ENCODE assay signal across 10 mouse cellular contexts in the genomic region with DNA sequence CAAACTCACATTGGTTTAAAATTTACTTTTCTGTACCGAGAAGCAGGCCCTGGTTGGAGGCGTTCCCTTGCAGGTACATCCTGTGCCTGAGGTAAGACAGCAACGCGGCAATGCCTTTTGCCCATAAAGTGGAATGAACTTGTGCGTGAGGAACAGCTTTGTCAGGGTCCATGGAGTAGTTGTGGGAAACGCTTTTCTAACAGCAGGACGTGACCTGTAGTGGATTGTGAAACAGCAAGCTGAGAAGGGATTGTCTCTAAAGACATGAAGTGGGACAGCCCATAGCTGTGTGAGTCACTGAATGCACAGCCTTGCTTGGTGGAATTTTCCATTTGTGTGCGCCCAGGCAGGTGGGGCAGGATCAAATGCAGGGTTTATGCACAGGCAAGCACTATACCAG. TPM values are rescaled to one million over a fixed set of nuclear protein-coding genes. Genes with fewer than 3 reads are reported as not detected.
A peak's percentile ranks its signal among the peaks of the same experiment; 100 is the strongest.
DNase-seq lines count a peak whose midpoint lies in the region; ATAC-seq and TF ChIP-seq lines count a peak whose summit lies in the region.
"Had no signal": no experiment of that assay in that cellular context is flagged by ENCODE, and none has a peak within 500 bp of the region (broad histone marks: within the 10 kb centered on the region; RNA-seq: fewer than 3 reads in every experiment).

No protein-coding gene starts in this region.

- no peaks in the 10 kb centered on the region for H3K36me3 ChIP-seq in embryonic facial prominence, embryonic 12.5 days
- no peaks in the 10 kb centered on the region for H3K36me3 ChIP-seq in embryonic facial prominence, embryonic 10.5 days (replicated peaks)
- H3K36me3 ChIP-seq in liver, postnatal 0 days (replicated peaks; ENCODE audit: insufficient read depth, low read length) = no peaks in the 10 kb centered on the region
- H3K36me3 ChIP-seq: heart, embryonic 15.5 days had no signal

- WGBS in embryonic facial prominence, embryonic 12.5 days = 84% methylated on average over 8 of the region's 8 CpGs
- 86% methylated on average over 8 of the region's 8 CpGs for WGBS in embryonic facial prominence, embryonic 10.5 days
- 50% methylated on average over 8 of the region's 8 CpGs for WGBS in liver, postnatal 0 days (ENCODE audit: insufficient replicate concordance)

- no peak for TF ChIP-seq CTCF in liver, postnatal 0 days (IDR thresholded peaks at IDR 0.05; ENCODE audit: low read depth)

- no peak for DNase-seq in embryonic facial prominence, embryonic 10.5 days (ENCODE audit: low spot score)
- DNase-seq in adrenal gland, adult 2 months = peak; percentile 56
- DNase-seq in kidney, adult 9 months = peak; percentile 64
- peak; percentile 32 for DNase-seq in liver, postnatal 0 days
- no peak for DNase-seq in cerebellum, postnatal 36 days
- DNase-seq in right cerebral cortex, postnatal 4 days = no peak
- DNase-seq in left cerebral cortex, postnatal 4 days = no peak
- DNase-seq: B cell, adult 2 months had no signal

- no peaks in the 10 kb centered on the region for H3K9me3 ChIP-seq in embryonic facial prominence, embryonic 12.5 days
- H3K9me3 ChIP-seq in embryonic facial prominence, embryonic 10.5 days = no peaks in the 10 kb centered on the region
- no peaks in the 10 kb centered on the region for H3K9me3 ChIP-seq in liver, postnatal 0 days (ENCODE audit: low read length)
- H3K9me3 ChIP-seq: heart, embryonic 15.5 days had no signal

- ATAC-seq in embryonic facial prominence, embryonic 12.5 days (ENCODE audit: insufficient number of reproducible peaks, insufficient read depth, low FRiP score, low TSS enrichment) = peak; percentile 15; the same call in 1 of the 2 replicates
- ATAC-seq in liver, postnatal 0 days = peak; percentile 83

- H3K27me3 ChIP-seq in embryonic facial prominence, embryonic 12.5 days = no peaks in the 10 kb centered on the region
- H3K27me3 ChIP-seq in embryonic facial prominence, embryonic 10.5 days (replicated peaks; ENCODE audit: low read depth, poor library complexity, severe bottlenecking) = no peaks in the 10 kb centered on the region
- no peaks in the 10 kb centered on the region for H3K27me3 ChIP-seq in liver, postnatal 0 days (ENCODE audit: insufficient read depth, low read length)
- H3K27me3 ChIP-seq: heart, embryonic 15.5 days had no signal

- H3K4me3 ChIP-seq in embryonic facial prominence, embryonic 12.5 days = no peak overlapping the region
- no peak overlapping the region for H3K4me3 ChIP-seq in embryonic facial prominence, embryonic 10.5 days
- no peak overlapping the region for H3K4me3 ChIP-seq in liver, postnatal 0 days (ENCODE audit: low read depth, low read length)
- H3K4me3 ChIP-seq: heart, embryonic 15.5 days had no signal

- H3K9ac ChIP-seq in embryonic facial prominence, embryonic 12.5 days = no peak overlapping the region
- no peak overlapping the region for H3K9ac ChIP-seq in liver, postnatal 0 days (replicated peaks)
- H3K9ac ChIP-seq: heart, embryonic 15.5 days had no signal

- no peak for TF ChIP-seq EP300 in liver, postnatal 0 days (IDR thresholded peaks at IDR 0.05; ENCODE audit: low read depth)

- no peak overlapping the region for H3K27ac ChIP-seq in embryonic facial prominence, embryonic 12.5 days
- no peak overlapping the region for H3K27ac ChIP-seq in embryonic facial prominence, embryonic 10.5 days (replicated peaks)
- peak overlapping the region; percentile 72 for H3K27ac ChIP-seq in liver, postnatal 0 days (ENCODE audit: low read depth)
- H3K27ac ChIP-seq: heart, embryonic 15.5 days had no signal

- intact Hi-C loops in left cerebral cortex, postnatal 4 days (cut with DNase I) = no loop called here

- H3K4me2 ChIP-seq in embryonic facial prominence, embryonic 12.5 days (replicated peaks) = no peak overlapping the region
- H3K4me2 ChIP-seq in liver, postnatal 0 days (ENCODE audit: low read depth, low read length) = peak overlapping the region; percentile 27
- H3K4me2 ChIP-seq: heart, embryonic 15.5 days had no signal

- no peaks in the 10 kb centered on the region for H3K4me1 ChIP-seq in embryonic facial prominence, embryonic 12.5 days
- no peaks in the 10 kb centered on the region for H3K4me1 ChIP-seq in embryonic facial prominence, embryonic 10.5 days
- 0 out of 2 replicates have a peak, but pooled peaks cover 3% of the 10 kb centered on the region for H3K4me1 ChIP-seq in liver, postnatal 0 days (ENCODE audit: insufficient read depth)
- H3K4me1 ChIP-seq: heart, embryonic 15.5 days had no signal

RNA-seq across cellular contexts. Expression of gene Psat1, which starts 5.7 kb away (rescaled TPM):
- polyA plus RNA-seq in embryonic facial prominence, embryonic 12.5 days (2016; fragmentation: Nextera tagmentation; extraction: Ambion mirVana) = 71.3 and 77.0 TPM in 2 replicates
- polyA plus RNA-seq in embryonic facial prominence, embryonic 10.5 days (2016; fragmentation: Nextera tagmentation; extraction: Ambion mirVana) = 116 and 135 TPM in 2 replicates
- total RNA-seq in adrenal gland, adult 2 months (2021) = 100 to 1,000 TPM in 1 of 2 experiments, 10 to 100 TPM in 1; 33.2 to 130 TPM
- 7.1 and 7.6 TPM in 2 replicates for polyA plus RNA-seq in adrenal gland, adult 2 months (2012; rRNA removed)
- 40.7 and 57.3 TPM in 2 replicates for polyA plus RNA-seq in liver, postnatal 0 days (2015; fragmentation: Nextera tagmentation; extraction: Ambion mirVana)
- 10 to 100 TPM; 59.7 to 65.9 TPM for total RNA-seq in left cerebral cortex, postnatal 4 days (2021)

RNA-seq across cellular contexts. Expression of gene Cep78, which starts 43.4 kb away (rescaled TPM):
- polyA plus RNA-seq in embryonic facial prominence, embryonic 12.5 days (2016; fragmentation: Nextera tagmentation; extraction: Ambion mirVana) = 43.0 and 43.3 TPM in 2 replicates
- 61.6 and 61.8 TPM in 2 replicates for polyA plus RNA-seq in embryonic facial prominence, embryonic 10.5 days (2016; fragmentation: Nextera tagmentation; extraction: Ambion mirVana)
- total RNA-seq in adrenal gland, adult 2 months (2021) = 1 to 10 TPM; 6.9 to 8.8 TPM
- 4.7 and 5.7 TPM in 2 replicates for polyA plus RNA-seq in adrenal gland, adult 2 months (2012; rRNA removed)
- polyA plus RNA-seq in liver, postnatal 0 days (2015; fragmentation: Nextera tagmentation; extraction: Ambion mirVana) = 3.8 and 4.8 TPM in 2 replicates
- 10 to 100 TPM; 21.2 to 21.5 TPM for total RNA-seq in left cerebral cortex, postnatal 4 days (2021)

Comparison
In these comparisons a context has a peak if more than half of its experiments do, and no peak if none do; other contexts are left out.
1. DNase-seq: peak in adrenal gland, adult 2 months (single experiment), kidney, adult 9 months (single experiment) and liver, postnatal 0 days (single experiment); none in embryonic facial prominence, embryonic 10.5 days (single experiment), cerebellum, postnatal 36 days (0 of 2), right cerebral cortex, postnatal 4 days (single experiment) and left cerebral cortex, postnatal 4 days (single experiment).